Mouse (Mus musculus): Measurements from ENCODE around the gene Caap1. TPM values are rescaled to one million over a fixed set of nuclear protein-coding genes. Genes with fewer than 3 reads are reported as not detected.

Caap1 gene
- polyA plus RNA-seq, 1 experiment from 2014 or later = 19.6 TPM

DNA sequence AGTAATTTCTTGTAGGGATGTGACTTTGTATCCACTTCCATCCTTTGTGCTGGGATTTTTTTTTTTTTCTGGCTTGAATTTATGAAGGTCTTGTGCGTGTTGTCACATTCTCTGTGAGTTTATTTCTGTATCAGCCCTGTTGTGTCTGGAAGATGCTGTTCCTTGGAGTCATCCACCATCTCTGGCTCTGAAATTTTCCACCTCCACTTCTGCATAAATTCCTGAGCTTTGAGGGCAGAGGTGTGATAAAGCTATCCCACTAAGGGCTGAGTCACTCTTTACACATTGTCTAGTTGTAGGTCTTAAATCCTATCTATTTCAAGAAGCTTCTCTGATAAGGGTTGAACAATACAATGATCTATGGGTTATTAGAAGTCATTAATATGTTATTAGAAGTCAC, 101.7 kb downstream of the Caap1 start:
- Histone ChIP-seq H3K36me3 (ENCODE audit: control insufficient read depth, insufficient read depth, low read length) (no peaks in the 10 kb centered on the region), H3K9ac (replicated peaks; ENCODE audit: low read depth, low read length) (no peak overlapping the region), H3K4me2 (replicated peaks; ENCODE audit: low read depth, low read length) (no peak overlapping the region), H3K9me3 (ENCODE audit: control insufficient read depth, low read depth, low read length) (no peaks in the 10 kb centered on the region), H3K4me1 (ENCODE audit: control insufficient read depth, insufficient read depth, low read length) (no peaks in the 10 kb centered on the region), H3K27ac (ENCODE audit: low read length) (no peak overlapping the region), H3K4me3 (ENCODE audit: low read depth, low read length) (no peak overlapping the region), H3K27me3 (ENCODE audit: control insufficient read depth, insufficient read depth, low read length) (no peaks in the 10 kb centered on the region)
- 85% methylated on average over 1 of the region's 1 CpGs for WGBS
- ATAC-seq (ENCODE audit: insufficient number of reproducible peaks, insufficient read depth, low FRiP score, low read depth) = no peak

Other genes starting within 250 kb of the Caap1 start
- gene Gm10306, start 250 bp downstream of the Caap1 start, polyA plus RNA-seq (2014; fragmentation: Nextera tagmentation; extraction: Ambion mirVana) = 0.88 TPM in 1 of 2 replicates, not detected in the other
- 64.6 and 66.7 TPM in 2 replicates for gene Plaa, start 46.4 kb upstream of the Caap1 start, polyA plus RNA-seq (2014; fragmentation: Nextera tagmentation; extraction: Ambion mirVana)
- gene Ift74, start 57.7 kb upstream of the Caap1 start, polyA plus RNA-seq (2014; fragmentation: Nextera tagmentation; extraction: Ambion mirVana) = 35.7 and 38.6 TPM in 2 replicates
- gene Lrrc19, start 93.3 kb upstream of the Caap1 start, polyA plus RNA-seq (2014; fragmentation: Nextera tagmentation; extraction: Ambion mirVana) = 1.1 and 1.4 TPM in 2 replicates
- 11.7 and 12.6 TPM in 2 replicates for gene Tek, start 182.5 kb upstream of the Caap1 start, polyA plus RNA-seq (2014; fragmentation: Nextera tagmentation; extraction: Ambion mirVana)